Mouse (Mus musculus) heart, embryonic 15.5 days (tissue): ENCODE results near the gene Kcnmb1. TPM values are rescaled to one million over a fixed set of nuclear protein-coding genes. Genes with fewer than 3 reads are reported as not detected.

ENCODE experiments used
- ATAC-seq: fragments of 200-750 bp; cut with Nextera tagmentation; replicated peaks from 2 replicates; pipeline ENCODE4 v1.8.0; 2017; ENCODE audit warnings: low read depth, moderate TSS enrichment; ENCODE audit not compliant: insufficient number of reproducible peaks, insufficient read depth, low FRiP score
- H3K27ac ChIP-seq: fragments of 300-500 bp; sonication (generic); 2 replicates; pipeline ENCODE4 v1.5.1; 2015; ENCODE audit warnings: mild to moderate bottlenecking, inconsistent platforms
- H3K27me3 ChIP-seq: fragments of 300-500 bp; sonication (generic); 2 replicates; pipeline ENCODE4 v1.6.1; 2015; ENCODE audit warnings: inconsistent platforms
- H3K36me3 ChIP-seq: fragments of 300-500 bp; sonication (generic); 2 replicates; pipeline ENCODE4 v1.6.1; 2015; ENCODE audit warnings: mild to moderate bottlenecking, inconsistent platforms
- H3K4me1 ChIP-seq: fragments of 300-500 bp; sonication (generic); replicated peaks from 2 replicates; pipeline ENCODE4 v1.6.1; 2015; ENCODE audit warnings: inconsistent platforms
- H3K4me2 ChIP-seq: fragments of 300-500 bp; sonication (generic); 2 replicates; pipeline ENCODE4 v1.6.1; 2015; ENCODE audit warnings: inconsistent platforms, mild to moderate bottlenecking, moderate library complexity
- H3K4me3 ChIP-seq: fragments of 300-500 bp; sonication (generic); 2 replicates; pipeline ENCODE4 v1.5.1; 2015; ENCODE audit warnings: mild to moderate bottlenecking, inconsistent platforms
- H3K9ac ChIP-seq: fragments of 300-500 bp; sonication (generic); 2 replicates; pipeline ENCODE4 v1.6.1; 2015; ENCODE audit warnings: mild to moderate bottlenecking, inconsistent platforms
- H3K9me3 ChIP-seq: fragments of 300-500 bp; sonication (generic); replicated peaks from 2 replicates; pipeline ENCODE4 v1.6.1; 2016; ENCODE audit warnings: inconsistent platforms
- WGBS: fragments of 180-500 bp; shearing (Covaris S2); methylation state at CpG from one replicate; pipeline ENCODE4 v1.1.7; 2015; ENCODE audit warnings: mixed read lengths; 5-methylcytosine and 5-hydroxymethylcytosine counted together
- polyA plus RNA-seq: library from polyadenylated mRNA; unstranded; fragments of >200 nt; fragmentation: Nextera tagmentation; extraction: Ambion mirVana; gene quantifications from 2 replicates; pipeline ENCODE4 v1.2.1, GENCODE M21; 2015

Gene Kcnmb1
- polyA plus RNA-seq, 1 experiment from 2014 or later = 1.3 TPM

GRCm38 (mm10) chr11:33972114-33972513 lies 9.3 kb downstream of the Kcnmb1 start:
- WGBS = 77% methylated on average over 7 of the region's 7 CpGs
- Histone ChIP-seq H3K4me3 (no peak overlapping the region), H3K4me1 (no peaks in the 10 kb centered on the region), H3K4me2 (no peak overlapping the region), H3K27ac (no peak overlapping the region), H3K9ac (no peak overlapping the region), H3K27me3 (no peaks in the 10 kb centered on the region), H3K36me3 (no peaks in the 10 kb centered on the region), H3K9me3 (no peaks in the 10 kb centered on the region)
- ATAC-seq = no peak

GRCm38 (mm10) chr11:33974341-33975040 lies 11.7 kb downstream of the Kcnmb1 start:
- H3K4me3 ChIP-seq = no peak overlapping the region
- no peak for ATAC-seq
- H3K4me1 ChIP-seq = no peaks in the 10 kb centered on the region
- no peak overlapping the region for H3K4me2 ChIP-seq
- no peaks in the 10 kb centered on the region for H3K36me3 ChIP-seq
- H3K27me3 ChIP-seq = no peaks in the 10 kb centered on the region
- 57% methylated on average over 14 of the region's 14 CpGs for WGBS
- H3K9me3 ChIP-seq = no peaks in the 10 kb centered on the region
- H3K27ac ChIP-seq = no peak overlapping the region
- no peak overlapping the region for H3K9ac ChIP-seq

- 72% methylated on average over 2 of the region's 2 CpGs for WGBS
- H3K27me3 ChIP-seq = no peaks in the 10 kb centered on the region
- H3K4me1 ChIP-seq = no peaks in the 10 kb centered on the region
- no peak overlapping the region for H3K4me3 ChIP-seq
- no peak overlapping the region for H3K4me2 ChIP-seq
- H3K9ac ChIP-seq = no peak overlapping the region
- no peak for ATAC-seq
- no peak overlapping the region for H3K27ac ChIP-seq
- no peaks in the 10 kb centered on the region for H3K9me3 ChIP-seq
- no peaks in the 10 kb centered on the region for H3K36me3 ChIP-seq
These were observed 12.3 kb downstream of the Kcnmb1 start for GRCm38 (mm10) chr11:33975121-33975520.

GRCm38 (mm10) chr11:33980146-33980545 lies 17.3 kb downstream of the Kcnmb1 start:
- no peaks in the 10 kb centered on the region for H3K4me1 ChIP-seq
- no peaks in the 10 kb centered on the region for H3K36me3 ChIP-seq
- H3K9me3 ChIP-seq = no peaks in the 10 kb centered on the region
- ATAC-seq = no peak
- WGBS = 71% methylated on average over 4 of the region's 4 CpGs
- H3K27ac ChIP-seq = no peak overlapping the region
- H3K4me3 ChIP-seq = no peak overlapping the region
- H3K27me3 ChIP-seq = no peaks in the 10 kb centered on the region
- H3K9ac ChIP-seq = no peak overlapping the region
- no peak overlapping the region for H3K4me2 ChIP-seq

- Histone ChIP-seq H3K27me3 (0 out of 2 replicates have a peak, but pooled peaks cover 5% of the 10 kb centered on the region), H3K4me2 (no peak overlapping the region), H3K9ac (no peak overlapping the region), H3K36me3 (no peaks in the 10 kb centered on the region), H3K4me3 (no peak overlapping the region), H3K9me3 (no peaks in the 10 kb centered on the region), H3K27ac (no peak overlapping the region), H3K4me1 (no peaks in the 10 kb centered on the region)
- 64% methylated on average over 2 of the region's 2 CpGs for WGBS
- no peak for ATAC-seq
These were observed 23.7 kb downstream of the Kcnmb1 start for GRCm38 (mm10) chr11:33986525-33986924.

- 73% methylated on average over 5 of the region's 5 CpGs for WGBS
- H3K4me2 ChIP-seq = no peak overlapping the region
- peaks cover 32% of the 10 kb centered on the region for H3K27me3 ChIP-seq
- H3K9ac ChIP-seq = no peak overlapping the region
- no peaks in the 10 kb centered on the region for H3K9me3 ChIP-seq
- H3K4me1 ChIP-seq = peaks cover 7% of the 10 kb centered on the region; the same call in 1 of the 2 replicates
- no peaks in the 10 kb centered on the region for H3K36me3 ChIP-seq
- H3K27ac ChIP-seq = no peak overlapping the region
- no peak for ATAC-seq
- H3K4me3 ChIP-seq = no peak overlapping the region
These were observed 27.2 kb downstream of the Kcnmb1 start for GRCm38 (mm10) chr11:33990002-33990401.

- no peak within 1 kb of the TSS for H3K9ac ChIP-seq
- no peak for ATAC-seq
- no peaks in the 10 kb centered on the region for H3K9me3 ChIP-seq
- no peak within 1 kb of the TSS for H3K27ac ChIP-seq
- 16% methylated on average over 12 of the region's 12 CpGs for WGBS
- no peaks in the 10 kb centered on the region for H3K36me3 ChIP-seq
- H3K27me3 ChIP-seq = peaks cover 36% of the 10 kb centered on the region
- H3K4me3 ChIP-seq = no peak within 1 kb of the TSS
- peaks cover 7% of the 10 kb centered on the region; the same call in 1 of the 2 replicates for H3K4me1 ChIP-seq
- H3K4me2 ChIP-seq = peak within 1 kb of the TSS; percentile 9; the same call in 1 of the 2 replicates
These were observed 30.1 kb downstream of the Kcnmb1 start, which contains the start of gene Kcnip1 for GRCm38 (mm10) chr11:33992938-33993337. Gene Kcnip1, minus strand, starts transcription at chr11:33993152.

GRCm38 (mm10) chr11:33993496-33993895 lies 30.7 kb downstream of the Kcnmb1 start:
- H3K27me3 ChIP-seq = peaks cover 38% of the 10 kb centered on the region
- no peak overlapping the region for H3K4me2 ChIP-seq
- no peaks in the 10 kb centered on the region for H3K36me3 ChIP-seq
- no peak for ATAC-seq
- H3K4me3 ChIP-seq = no peak overlapping the region
- no peak overlapping the region for H3K9ac ChIP-seq
- no peaks in the 10 kb centered on the region for H3K9me3 ChIP-seq
- WGBS = 50% methylated on average over 5 of the region's 5 CpGs
- no peak overlapping the region for H3K27ac ChIP-seq
- peaks cover 7% of the 10 kb centered on the region; the same call in 1 of the 2 replicates for H3K4me1 ChIP-seq

GRCm38 (mm10) chr11:33998244-33998643 lies 35.4 kb downstream of the Kcnmb1 start:
- no peak overlapping the region for H3K4me3 ChIP-seq
- no peaks in the 10 kb centered on the region for H3K36me3 ChIP-seq
- peaks cover 24% of the 10 kb centered on the region for H3K27me3 ChIP-seq
- H3K27ac ChIP-seq = no peak overlapping the region
- no peak overlapping the region for H3K4me2 ChIP-seq
- no peaks in the 10 kb centered on the region for H3K9me3 ChIP-seq
- H3K9ac ChIP-seq = no peak overlapping the region
- 55% methylated on average over 10 of the region's 10 CpGs for WGBS
- H3K4me1 ChIP-seq = no peaks in the 10 kb centered on the region
- ATAC-seq = no peak

GRCm38 (mm10) chr11:34000416-34000815 lies 37.6 kb downstream of the Kcnmb1 start:
- Histone ChIP-seq H3K36me3 (no peaks in the 10 kb centered on the region), H3K9me3 (no peaks in the 10 kb centered on the region), H3K27me3 (peaks cover 9% of the 10 kb centered on the region; the same call in 1 of the 2 replicates), H3K4me2 (no peak overlapping the region), H3K4me3 (no peak overlapping the region), H3K27ac (no peak overlapping the region), H3K4me1 (no peaks in the 10 kb centered on the region), H3K9ac (no peak overlapping the region)
- 75% methylated on average over 3 of the region's 3 CpGs for WGBS
- no peak for ATAC-seq

GRCm38 (mm10) chr11:34001938-34002592 lies 39.3 kb downstream of the Kcnmb1 start:
- Histone ChIP-seq H3K27me3 (peaks cover 9% of the 10 kb centered on the region; the same call in 1 of the 2 replicates), H3K36me3 (no peaks in the 10 kb centered on the region), H3K4me3 (no peak overlapping the region), H3K4me1 (no peaks in the 10 kb centered on the region), H3K9ac (no peak overlapping the region), H3K9me3 (no peaks in the 10 kb centered on the region), H3K4me2 (no peak overlapping the region), H3K27ac (no peak overlapping the region)
- no peak for ATAC-seq
- 7% methylated on average over 5 of the region's 5 CpGs for WGBS
